Mouse (Mus musculus): Measurements from ENCODE around the gene Nptx1.

GRCm38 (mm10) chr11:119539944-119540343, 7.6 kb downstream of the Nptx1 start:
- TF ChIP-seq CTCF (IDR thresholded peaks at IDR 0.05; ENCODE audit: borderline replicate concordance, extremely low read depth, insufficient read depth, insufficient read length): no peak
- no peak for TF ChIP-seq POLR2A (IDR thresholded peaks at IDR 0.05; ENCODE audit: borderline replicate concordance, extremely low read depth, insufficient read depth, insufficient read length, poor library complexity, severe bottlenecking)
